Mouse (Mus musculus): Measurements from ENCODE around the gene Cep68. TPM values are rescaled to one million over a fixed set of nuclear protein-coding genes. Genes with fewer than 3 reads are reported as not detected.
A peak's percentile ranks its signal among the peaks of the same experiment; 100 is the strongest.

The Cep68 gene
- polyA plus RNA-seq, 1 experiment from 2014 or later: 34.1 TPM

- Histone ChIP-seq H3K4me3 (peak overlapping the region; percentile 85), H3K9me3 (no peaks in the 10 kb centered on the region), H3K27me3 (replicated peaks) (no peaks in the 10 kb centered on the region), H3K27ac (peak overlapping the region; percentile 57), H3K4me1 (peaks cover 28% of the 10 kb centered on the region), H3K36me3 (peaks cover 8% of the 10 kb centered on the region), H3K9ac (peak overlapping the region; percentile 95), H3K4me2 (replicated peaks) (peak overlapping the region; percentile 85)
- peak; percentile 83 for ATAC-seq (ENCODE audit: low FRiP score, low read depth)
- WGBS: under 1% methylated on average over 36 of the region's 39 CpGs
Measured at GRCm38 (mm10) chr11:20248840-20249239, 389 bp downstream of the Cep68 start.

GRCm38 (mm10) chr11:20248277-20248676 lies 952 bp downstream of the Cep68 start:
- peaks cover 8% of the 10 kb centered on the region for H3K36me3 ChIP-seq
- peaks cover 29% of the 10 kb centered on the region for H3K4me1 ChIP-seq
- no peak overlapping the region for H3K27ac ChIP-seq
- no peaks in the 10 kb centered on the region for H3K27me3 ChIP-seq (replicated peaks)
- no peak for ATAC-seq (ENCODE audit: low FRiP score, low read depth)
- H3K9me3 ChIP-seq: no peaks in the 10 kb centered on the region
- peak overlapping the region; percentile 85 for H3K4me3 ChIP-seq
- H3K4me2 ChIP-seq (replicated peaks): peak overlapping the region; percentile 85
- H3K9ac ChIP-seq: peak overlapping the region; percentile 95
- 22% methylated on average over 4 of the region's 4 CpGs for WGBS

- peak overlapping the region; percentile 85; the same call in 1 of the 2 replicates for H3K4me2 ChIP-seq (replicated peaks)
- WGBS: 84% methylated on average over 8 of the region's 8 CpGs
- H3K27me3 ChIP-seq (replicated peaks): no peaks in the 10 kb centered on the region
- no peaks in the 10 kb centered on the region for H3K9me3 ChIP-seq
- H3K4me1 ChIP-seq: peaks cover 32% of the 10 kb centered on the region
- no peak overlapping the region for H3K27ac ChIP-seq
- H3K4me3 ChIP-seq: no peak overlapping the region
- H3K9ac ChIP-seq: 0 out of 2 replicates have a peak overlapping the region, but pooled peaks have one; percentile 26
- peaks cover 8% of the 10 kb centered on the region for H3K36me3 ChIP-seq
- ATAC-seq (ENCODE audit: low FRiP score, low read depth): no peak
Measured at GRCm38 (mm10) chr11:20247146-20247855, 1.9 kb downstream of the Cep68 start.

- H3K4me2 ChIP-seq (replicated peaks): 0 out of 2 replicates have a peak overlapping the region, but pooled peaks have one; percentile 5
- H3K27me3 ChIP-seq (replicated peaks): no peaks in the 10 kb centered on the region
- ATAC-seq (ENCODE audit: low FRiP score, low read depth): no peak
- peaks cover 11% of the 10 kb centered on the region for H3K36me3 ChIP-seq
- H3K27ac ChIP-seq: no peak overlapping the region
- H3K4me3 ChIP-seq: no peak overlapping the region
- WGBS: 97% methylated on average over 1 of the region's 1 CpGs
- no peaks in the 10 kb centered on the region for H3K9me3 ChIP-seq
- no peak overlapping the region for H3K9ac ChIP-seq
- peaks cover 32% of the 10 kb centered on the region for H3K4me1 ChIP-seq
Measured at GRCm38 (mm10) chr11:20246616-20247015, 2.6 kb downstream of the Cep68 start.

GRCm38 (mm10) chr11:20245316-20245715 lies 3.9 kb downstream of the Cep68 start:
- Histone ChIP-seq H3K4me1 (peaks cover 32% of the 10 kb centered on the region), H3K36me3 (peaks cover 23% of the 10 kb centered on the region), H3K9ac (no peak overlapping the region), H3K4me2 (replicated peaks) (no peak overlapping the region), H3K4me3 (no peak overlapping the region), H3K27ac (no peak overlapping the region), H3K9me3 (no peaks in the 10 kb centered on the region), H3K27me3 (replicated peaks) (no peaks in the 10 kb centered on the region)
- ATAC-seq (ENCODE audit: low FRiP score, low read depth): no peak
- 87% methylated on average over 6 of the region's 6 CpGs for WGBS

GRCm38 (mm10) chr11:20244336-20245290 lies 4.6 kb downstream of the Cep68 start:
- Histone ChIP-seq H3K9me3 (no peaks in the 10 kb centered on the region), H3K4me1 (peaks cover 32% of the 10 kb centered on the region), H3K27ac (no peak overlapping the region), H3K4me3 (no peak overlapping the region), H3K9ac (no peak overlapping the region), H3K36me3 (peaks cover 30% of the 10 kb centered on the region), H3K4me2 (replicated peaks) (no peak overlapping the region), H3K27me3 (replicated peaks) (no peaks in the 10 kb centered on the region)
- ATAC-seq (ENCODE audit: low FRiP score, low read depth): no peak
- 82% methylated on average over 16 of the region's 16 CpGs for WGBS

- H3K4me3 ChIP-seq: no peak overlapping the region
- no peaks in the 10 kb centered on the region for H3K27me3 ChIP-seq (replicated peaks)
- H3K9ac ChIP-seq: no peak overlapping the region
- ATAC-seq (ENCODE audit: low FRiP score, low read depth): no peak
- H3K9me3 ChIP-seq: no peaks in the 10 kb centered on the region
- no peak overlapping the region for H3K27ac ChIP-seq
- WGBS: 60% methylated on average over 9 of the region's 9 CpGs
- no peak overlapping the region for H3K4me2 ChIP-seq (replicated peaks)
- peaks cover 30% of the 10 kb centered on the region for H3K4me1 ChIP-seq
- peaks cover 42% of the 10 kb centered on the region for H3K36me3 ChIP-seq
Measured at GRCm38 (mm10) chr11:20243214-20243913, 5.9 kb downstream of the Cep68 start.

GRCm38 (mm10) chr11:20242366-20243056 lies 6.7 kb downstream of the Cep68 start:
- Histone ChIP-seq H3K4me2 (replicated peaks) (no peak overlapping the region), H3K4me3 (no peak overlapping the region), H3K36me3 (peaks cover 48% of the 10 kb centered on the region), H3K4me1 (peaks cover 22% of the 10 kb centered on the region), H3K9ac (no peak overlapping the region), H3K27ac (no peak overlapping the region), H3K27me3 (replicated peaks) (no peaks in the 10 kb centered on the region), H3K9me3 (no peaks in the 10 kb centered on the region)
- no peak for ATAC-seq (ENCODE audit: low FRiP score, low read depth)
- WGBS: 88% methylated on average over 6 of the region's 6 CpGs

- ATAC-seq (ENCODE audit: low FRiP score, low read depth): no peak
- Histone ChIP-seq H3K27me3 (replicated peaks) (no peaks in the 10 kb centered on the region), H3K27ac (no peak overlapping the region), H3K9ac (no peak overlapping the region), H3K4me3 (no peak overlapping the region), H3K4me1 (peaks cover 10% of the 10 kb centered on the region; the same call in 1 of the 2 replicates), H3K9me3 (no peaks in the 10 kb centered on the region), H3K36me3 (peaks cover 60% of the 10 kb centered on the region), H3K4me2 (replicated peaks) (no peak overlapping the region)
- WGBS: 95% methylated on average over 7 of the region's 7 CpGs
Measured at GRCm38 (mm10) chr11:20241311-20241710, 7.9 kb downstream of the Cep68 start.

- H3K4me3 ChIP-seq: no peak overlapping the region
- 89% methylated on average over 5 of the region's 5 CpGs for WGBS
- no peak overlapping the region for H3K9ac ChIP-seq
- ATAC-seq (ENCODE audit: low FRiP score, low read depth): no peak
- H3K36me3 ChIP-seq: peaks cover 68% of the 10 kb centered on the region
- 0 out of 2 replicates have a peak, but pooled peaks cover 5% of the 10 kb centered on the region for H3K4me1 ChIP-seq
- H3K9me3 ChIP-seq: no peaks in the 10 kb centered on the region
- H3K4me2 ChIP-seq (replicated peaks): no peak overlapping the region
- H3K27me3 ChIP-seq (replicated peaks): no peaks in the 10 kb centered on the region
- no peak overlapping the region for H3K27ac ChIP-seq
Measured at GRCm38 (mm10) chr11:20240331-20240730, 8.9 kb downstream of the Cep68 start.

GRCm38 (mm10) chr11:20239279-20239861 lies 9.9 kb downstream of the Cep68 start:
- WGBS: 91% methylated on average over 9 of the region's 9 CpGs
- no peak overlapping the region for H3K9ac ChIP-seq
- 0 out of 2 replicates have a peak, but pooled peaks cover 5% of the 10 kb centered on the region for H3K4me1 ChIP-seq
- H3K27ac ChIP-seq: no peak overlapping the region
- H3K36me3 ChIP-seq: peaks cover 72% of the 10 kb centered on the region
- no peak overlapping the region for H3K4me2 ChIP-seq (replicated peaks)
- no peak for ATAC-seq (ENCODE audit: low FRiP score, low read depth)
- no peak overlapping the region for H3K4me3 ChIP-seq
- no peaks in the 10 kb centered on the region for H3K27me3 ChIP-seq (replicated peaks)
- no peaks in the 10 kb centered on the region for H3K9me3 ChIP-seq
